Mouse (Mus musculus) cortical plate, adult 2 months (tissue): Measurements from ENCODE around the gene Tenm4.

Source experiments
- CTCF ChIP-seq: fragments of 200-500 bp; IDR thresholded peaks from 2 replicates; pipeline ENCODE4 v1.5.1; 2011; ENCODE audit warnings: mild to moderate bottlenecking, control low read depth, low read length; ENCODE audit not compliant: insufficient read depth; ENCODE audit errors: extremely low read depth
- POLR2A ChIP-seq: fragments of 200-500 bp; IDR thresholded peaks from 2 replicates; pipeline ENCODE4 v1.6.1; 2011; ENCODE audit warnings: mild to moderate bottlenecking, low read length, control low read depth; ENCODE audit not compliant: insufficient read depth; ENCODE audit errors: extremely low read depth

GRCm38 (mm10) chr7:96788135-96788534 is 617.1 kb downstream of the Tenm4 start:
- TF ChIP-seq POLR2A (no peak), CTCF (no peak)
